Mouse (Mus musculus) limb, embryonic 13.5 days (tissue): ENCODE data around the gene Alyref2. TPM values are rescaled to one million over a fixed set of nuclear protein-coding genes. Genes with fewer than 3 reads are reported as not detected.

ENCODE experiments used
- ATAC-seq: fragments of 200-750 bp; cut with Nextera tagmentation; 2 replicates; pipeline ENCODE4 v1.8.0; 2017; ENCODE audit warnings: low read depth, moderate number of reproducible peaks, moderate TSS enrichment; ENCODE audit not compliant: low FRiP score
- H3K27ac ChIP-seq: fragments of 300-500 bp; sonication (generic); 2 replicates; pipeline ENCODE4 v1.5.1; 2015; ENCODE audit warnings: inconsistent platforms, mild to moderate bottlenecking, moderate library complexity
- H3K27me3 ChIP-seq: fragments of 300-500 bp; sonication (generic); 2 replicates; pipeline ENCODE4 v1.6.1; 2015; ENCODE audit warnings: mild to moderate bottlenecking, inconsistent platforms
- H3K36me3 ChIP-seq: fragments of 300-500 bp; sonication (generic); 2 replicates; pipeline ENCODE4 v1.6.1; 2015; ENCODE audit warnings: inconsistent platforms, mild to moderate bottlenecking, moderate library complexity
- H3K4me1 ChIP-seq: fragments of 300-500 bp; sonication (generic); 2 replicates; pipeline ENCODE4 v1.6.1; 2015; ENCODE audit warnings: inconsistent platforms
- H3K4me2 ChIP-seq: fragments of 300-500 bp; sonication (generic); replicated peaks from 2 replicates; pipeline ENCODE4 v1.6.1; 2015; ENCODE audit warnings: inconsistent platforms, mild to moderate bottlenecking, moderate library complexity
- H3K4me3 ChIP-seq: fragments of 300-500 bp; sonication (generic); 2 replicates; pipeline ENCODE4 v1.5.1; 2015; ENCODE audit warnings: moderate library complexity, mild to moderate bottlenecking, inconsistent platforms
- H3K9ac ChIP-seq: fragments of 300-500 bp; sonication (generic); 2 replicates; pipeline ENCODE4 v1.6.1; 2015; ENCODE audit warnings: mild to moderate bottlenecking, inconsistent platforms
- H3K9me3 ChIP-seq: fragments of 300-500 bp; sonication (generic); 2 replicates; pipeline ENCODE4 v1.6.1; 2016; ENCODE audit warnings: inconsistent platforms
- WGBS: fragments of 180-500 bp; shearing (Covaris S2); methylation state at CpG from one replicate; pipeline ENCODE4 v1.1.7; 2015; 5-methylcytosine and 5-hydroxymethylcytosine counted together
- polyA plus RNA-seq: library from polyadenylated mRNA; unstranded; fragments of >200 nt; fragmentation: Nextera tagmentation; extraction: Ambion mirVana; gene quantifications from 2 replicates; pipeline ENCODE4 v1.2.1, GENCODE M21; 2015

Alyref2 gene
- polyA plus RNA-seq, 1 experiment from 2014 or later = 15.8 TPM

GRCm38 (mm10) chr1:171551326-171551725 lies 48.0 kb downstream of the Alyref2 start:
- Histone ChIP-seq H3K4me3 (no peak overlapping the region), H3K4me1 (no peaks in the 10 kb centered on the region), H3K9ac (no peak overlapping the region), H3K4me2 (no peak overlapping the region), H3K36me3 (no peaks in the 10 kb centered on the region), H3K27me3 (no peaks in the 10 kb centered on the region), H3K9me3 (no peaks in the 10 kb centered on the region), H3K27ac (no peak overlapping the region)
- WGBS = 77% methylated on average over 7 of the region's 7 CpGs
- ATAC-seq = no peak

- no peak overlapping the region for H3K27ac ChIP-seq
- no peak overlapping the region for H3K4me2 ChIP-seq
- H3K4me1 ChIP-seq = no peaks in the 10 kb centered on the region
- no peaks in the 10 kb centered on the region for H3K36me3 ChIP-seq
- ATAC-seq = no peak
- 87% methylated on average over 2 of the region's 2 CpGs for WGBS
- no peaks in the 10 kb centered on the region for H3K9me3 ChIP-seq
- no peak overlapping the region for H3K4me3 ChIP-seq
- H3K27me3 ChIP-seq = no peaks in the 10 kb centered on the region
- no peak overlapping the region for H3K9ac ChIP-seq
Measured at GRCm38 (mm10) chr1:171552230-171552629, 49.0 kb downstream of the Alyref2 start.

GRCm38 (mm10) chr1:171553359-171554341 lies 50.4 kb downstream of the Alyref2 start:
- Histone ChIP-seq H3K4me3 (no peak overlapping the region), H3K27ac (no peak overlapping the region), H3K9me3 (no peaks in the 10 kb centered on the region), H3K9ac (no peak overlapping the region), H3K36me3 (no peaks in the 10 kb centered on the region), H3K4me1 (no peaks in the 10 kb centered on the region), H3K4me2 (no peak overlapping the region), H3K27me3 (no peaks in the 10 kb centered on the region)
- 82% methylated on average over 11 of the region's 11 CpGs for WGBS
- no peak for ATAC-seq

Other genes with a start within 250 kb of the Alyref2 start
- gene B4galt3, start 233.2 kb upstream of the Alyref2 start, polyA plus RNA-seq = 86.2 and 94.0 TPM in 2 replicates
- 69.7 and 77.4 TPM in 2 replicates for gene Ppox, start 222.3 kb upstream of the Alyref2 start, polyA plus RNA-seq
- 126 TPM in 2 replicates for gene Usp21, start 215.5 kb upstream of the Alyref2 start, polyA plus RNA-seq
- gene Ufc1, start 208.5 kb upstream of the Alyref2 start, polyA plus RNA-seq = 110 and 116 TPM in 2 replicates
- gene Dedd, start 174.3 kb upstream of the Alyref2 start, polyA plus RNA-seq = 61.1 and 66.2 TPM in 2 replicates
- gene Nit1, start 157.8 kb upstream of the Alyref2 start, polyA plus RNA-seq = 43.5 and 43.9 TPM in 2 replicates
- 120 and 128 TPM in 2 replicates for gene Pfdn2, start 157.8 kb upstream of the Alyref2 start, polyA plus RNA-seq
- 2.2 and 2.3 TPM in 2 replicates for gene Klhdc9, start 142.7 kb upstream of the Alyref2 start, polyA plus RNA-seq
- gene Nectin4, start 133.4 kb upstream of the Alyref2 start, polyA plus RNA-seq = 11.7 and 13.7 TPM in 2 replicates
- gene Arhgap30, start 114.5 kb upstream of the Alyref2 start, polyA plus RNA-seq = 1.4 and 1.5 TPM in 2 replicates
- gene Usf1, start 92.2 kb upstream of the Alyref2 start, polyA plus RNA-seq = 102 and 118 TPM in 2 replicates
- gene Tstd1, start 84.6 kb upstream of the Alyref2 start, polyA plus RNA-seq = 7.3 and 9.0 TPM in 2 replicates
- gene F11r, start 65.9 kb upstream of the Alyref2 start, polyA plus RNA-seq = 40.4 and 40.6 TPM in 2 replicates
- gene Itln1, start 31.8 kb downstream of the Alyref2 start, polyA plus RNA-seq = not detected in 2 replicates
- gene Cd244a, start 55.7 kb downstream of the Alyref2 start, polyA plus RNA-seq = 0.11 TPM in 1 of 2 replicates, not detected in the other
- 0.18 and 0.29 TPM in 2 replicates for gene Ly9, start 103.9 kb downstream of the Alyref2 start, polyA plus RNA-seq
- gene Slamf7, start 149.6 kb downstream of the Alyref2 start, polyA plus RNA-seq = 0.65 TPM in 1 of 2 replicates, not detected in the other
- gene Cd48, start 178.5 kb downstream of the Alyref2 start, polyA plus RNA-seq = 2.0 and 2.2 TPM in 2 replicates